Mouse (Mus musculus): ENCODE results near the gene Gm281. TPM values are rescaled to one million over a fixed set of nuclear protein-coding genes. Genes with fewer than 3 reads are reported as not detected.
A peak's percentile ranks its signal among the peaks of the same experiment; 100 is the strongest.
"Not testable (repeated sequence)": the region's sequence is repeated elsewhere in the genome, so short reads cannot be mapped to it uniquely, and the experiment has no call there.

The Gm281 gene
- polyA plus RNA-seq (2015; fragmentation: Nextera tagmentation; extraction: Ambion mirVana) = 0.05 TPM in 1 of 2 replicates, not detected in the other

GRCm38 (mm10) chr14:13914387-13915082, at the start of gene Gm281:
Gene Gm281 (minus strand): TSS chr14:13914478.
- no peaks in the 10 kb centered on the region for H3K36me3 ChIP-seq (ENCODE audit: control insufficient read depth, insufficient read depth, low read length)
- no peak; the same call in 1 of the 2 replicates for ATAC-seq
- 60% methylated on average over 1 of the region's 1 CpGs for WGBS

GRCm38 (mm10) chr14:13963527-13963926, 49.2 kb upstream of the Gm281 start:
- no peak overlapping the region for H3K4me2 ChIP-seq (ENCODE audit: low read length)
- H3K9ac ChIP-seq (ENCODE audit: low read depth, low read length) = no peak overlapping the region
- no peaks in the 10 kb centered on the region for H3K36me3 ChIP-seq (ENCODE audit: control insufficient read depth, insufficient read depth, low read length)
- peaks cover 15% of the 10 kb centered on the region for H3K4me1 ChIP-seq (ENCODE audit: control insufficient read depth, insufficient read depth, low read depth, low read length)
- no peaks in the 10 kb centered on the region for H3K27me3 ChIP-seq (replicated peaks; ENCODE audit: control insufficient read depth, insufficient read depth, low read length)
- ATAC-seq = no peak
- H3K4me3 ChIP-seq (ENCODE audit: low read length) = no peak overlapping the region
- no peak overlapping the region for H3K27ac ChIP-seq (ENCODE audit: low read depth, low read length)
- 97% methylated on average over 1 of the region's 1 CpGs for WGBS
- no peaks in the 10 kb centered on the region for H3K9me3 ChIP-seq (ENCODE audit: control insufficient read depth, low read length)

More at GRCm38 (mm10) chr14:13914387-13915082, at the start of gene Gm281:
- no peak within 1 kb of the TSS for H3K4me2 ChIP-seq (ENCODE audit: low read length)
- H3K27me3 ChIP-seq (replicated peaks; ENCODE audit: control insufficient read depth, insufficient read depth, low read length) = no peaks in the 10 kb centered on the region
- no peaks in the 10 kb centered on the region for H3K9me3 ChIP-seq (ENCODE audit: control insufficient read depth, low read length)
- H3K4me3 ChIP-seq (ENCODE audit: low read length) = no peak within 1 kb of the TSS
- no peak within 1 kb of the TSS for H3K27ac ChIP-seq (ENCODE audit: low read depth, low read length)
- H3K4me1 ChIP-seq (ENCODE audit: control insufficient read depth, insufficient read depth, low read depth, low read length) = no peaks in the 10 kb centered on the region
- no peak within 1 kb of the TSS for H3K9ac ChIP-seq (ENCODE audit: low read depth, low read length)

DNA sequence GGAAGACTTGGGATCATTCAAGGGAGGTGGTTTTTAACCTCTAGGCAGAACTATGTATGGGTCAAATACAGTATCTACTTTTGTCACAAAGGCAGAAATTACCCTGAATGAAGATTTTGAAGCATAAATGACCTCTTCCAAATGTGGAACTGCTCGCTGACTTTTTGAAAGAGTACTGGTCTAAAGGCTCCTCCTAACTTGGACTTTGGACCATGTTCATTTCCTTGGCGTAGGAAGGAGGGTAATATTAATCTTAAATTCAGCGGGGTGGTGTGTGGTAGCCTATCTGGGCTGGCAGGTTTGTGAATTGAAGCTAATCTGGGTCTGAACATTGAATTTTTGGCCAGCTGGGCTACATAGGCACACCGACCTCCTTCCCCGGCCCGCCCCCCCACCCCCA, 48.2 kb upstream of the Gm281 start:
- Histone ChIP-seq H3K4me2 (ENCODE audit: low read length) (no peak overlapping the region), H3K36me3 (ENCODE audit: control insufficient read depth, insufficient read depth, low read length) (no peaks in the 10 kb centered on the region), H3K9me3 (ENCODE audit: control insufficient read depth, low read length) (no peaks in the 10 kb centered on the region), H3K27ac (ENCODE audit: low read depth, low read length) (no peak overlapping the region), H3K27me3 (replicated peaks; ENCODE audit: control insufficient read depth, insufficient read depth, low read length) (no peaks in the 10 kb centered on the region), H3K4me1 (ENCODE audit: control insufficient read depth, insufficient read depth, low read depth, low read length) (peaks cover 19% of the 10 kb centered on the region), H3K9ac (ENCODE audit: low read depth, low read length) (no peak overlapping the region), H3K4me3 (ENCODE audit: low read length) (no peak overlapping the region)
- WGBS = 92% methylated on average over 6 of the region's 6 CpGs
- no peak for ATAC-seq

DNA sequence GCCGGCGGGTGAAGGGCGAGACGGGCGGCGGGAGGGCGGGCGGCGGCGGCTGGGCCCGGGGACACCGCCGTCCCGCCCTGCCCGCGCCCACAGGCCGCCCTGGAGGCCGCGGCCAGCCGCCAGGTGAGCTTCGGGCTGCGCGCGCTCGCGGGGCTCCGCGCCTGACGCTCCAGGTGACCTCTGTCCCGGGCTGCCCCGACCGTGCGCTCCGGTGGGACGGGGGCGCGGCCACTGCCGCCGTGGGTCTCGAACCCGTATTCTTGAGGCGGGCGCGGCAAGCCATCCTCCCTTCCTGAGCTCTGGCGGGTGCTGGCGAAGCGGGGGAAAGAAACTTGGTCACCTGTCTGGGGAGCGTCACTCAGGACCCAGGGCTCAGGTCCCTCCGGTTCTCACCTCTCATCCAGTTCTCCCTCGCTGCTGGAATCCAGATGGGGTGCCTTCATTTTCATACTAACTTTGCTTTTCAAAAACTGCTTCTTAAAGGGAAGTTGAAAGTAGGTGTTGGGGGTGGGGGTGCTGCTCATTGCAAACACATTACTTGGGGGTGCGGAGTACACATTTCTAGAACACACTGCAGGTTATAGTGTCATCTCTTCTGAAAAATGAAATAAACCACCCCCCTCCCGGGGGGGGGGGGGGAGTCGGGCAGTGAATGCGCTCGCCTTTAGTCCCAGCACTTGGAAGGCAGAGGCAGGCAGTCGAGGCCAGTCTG, 47.3 kb upstream of the Gm281 start, which contains the start of the genes Atxn7 and Thoc7:
Gene Atxn7 (plus strand): TSS at position 40 of the 712 bp plus-strand sequence.
Gene Thoc7 (minus strand): TSS at position 452 of the 712 bp plus-strand sequence.
- Histone ChIP-seq H3K27ac (ENCODE audit: low read depth, low read length) (peak within 1 kb of the TSS; percentile 86), H3K9ac (ENCODE audit: low read depth, low read length) (peak within 1 kb of the TSS; percentile 100), H3K4me3 (ENCODE audit: low read length) (peak within 1 kb of the TSS; percentile 98), H3K4me2 (ENCODE audit: low read length) (peak within 1 kb of the TSS; percentile 78), H3K4me1 (ENCODE audit: control insufficient read depth, insufficient read depth, low read depth, low read length) (peaks cover 19% of the 10 kb centered on the region), H3K36me3 (ENCODE audit: control insufficient read depth, insufficient read depth, low read length) (no peaks in the 10 kb centered on the region), H3K9me3 (ENCODE audit: control insufficient read depth, low read length) (no peaks in the 10 kb centered on the region), H3K27me3 (replicated peaks; ENCODE audit: control insufficient read depth, insufficient read depth, low read length) (no peaks in the 10 kb centered on the region)
- 3% methylated on average over 44 of the region's 56 CpGs for WGBS
- peak; percentile 66 for ATAC-seq

DNA sequence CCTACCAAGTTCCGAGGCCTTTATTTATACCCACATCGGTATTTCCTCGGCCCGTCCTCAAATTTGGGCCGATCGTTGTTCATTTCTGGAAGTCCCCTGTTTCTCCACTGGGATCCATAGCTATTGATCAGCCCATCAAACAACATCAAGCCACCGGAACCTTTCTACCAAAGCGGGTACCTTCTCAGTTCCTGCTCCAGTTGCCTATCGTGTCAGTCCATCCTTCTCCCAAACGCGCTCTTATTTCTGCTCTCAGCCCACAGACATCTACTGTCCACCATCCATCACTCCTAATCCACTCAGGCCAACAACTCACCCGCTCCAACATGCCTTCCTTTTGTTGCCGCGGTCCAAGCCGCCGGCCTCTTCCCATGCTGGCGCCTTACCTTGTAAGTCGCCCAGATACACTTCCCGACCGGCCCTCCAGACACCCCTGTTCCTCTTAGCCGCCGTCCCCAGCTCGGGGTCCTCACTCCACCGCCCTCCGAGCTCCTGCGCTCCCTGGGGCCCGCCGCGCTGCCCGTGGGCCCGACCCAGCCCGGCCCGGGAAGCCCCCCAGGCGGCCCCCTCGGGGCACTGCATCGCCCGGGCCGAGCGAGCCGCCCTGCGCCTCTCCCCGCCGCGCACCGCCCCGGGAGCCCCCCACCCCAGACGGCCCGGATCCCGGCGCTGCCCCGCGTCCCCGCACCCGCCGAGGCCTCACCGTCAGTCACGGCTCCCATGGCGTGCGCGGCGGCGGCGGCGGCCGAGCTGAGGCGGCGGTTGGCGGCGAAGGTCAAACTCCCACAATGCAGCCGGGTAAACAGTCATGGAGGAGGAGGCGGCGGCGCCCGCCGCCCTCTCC, 46.4 kb upstream of the Gm281 start:
- Histone ChIP-seq H3K4me3 (ENCODE audit: low read length) (peak overlapping the region; percentile 98), H3K27ac (ENCODE audit: low read depth, low read length) (peak overlapping the region; percentile 86), H3K9me3 (ENCODE audit: control insufficient read depth, low read length) (no peaks in the 10 kb centered on the region), H3K4me1 (ENCODE audit: control insufficient read depth, insufficient read depth, low read depth, low read length) (peaks cover 19% of the 10 kb centered on the region), H3K27me3 (replicated peaks; ENCODE audit: control insufficient read depth, insufficient read depth, low read length) (no peaks in the 10 kb centered on the region), H3K9ac (ENCODE audit: low read depth, low read length) (peak overlapping the region; percentile 100), H3K4me2 (ENCODE audit: low read length) (peak overlapping the region; percentile 78), H3K36me3 (ENCODE audit: control insufficient read depth, insufficient read depth, low read length) (no peaks in the 10 kb centered on the region)
- ATAC-seq = peak; percentile 88
- WGBS = under 1% methylated on average over 63 of the region's 75 CpGs

- WGBS = 0% methylated on average over 9 of the region's 9 CpGs
Observed at GRCm38 (mm10) chr14:13960079-13960478, 45.8 kb upstream of the Gm281 start.

DNA sequence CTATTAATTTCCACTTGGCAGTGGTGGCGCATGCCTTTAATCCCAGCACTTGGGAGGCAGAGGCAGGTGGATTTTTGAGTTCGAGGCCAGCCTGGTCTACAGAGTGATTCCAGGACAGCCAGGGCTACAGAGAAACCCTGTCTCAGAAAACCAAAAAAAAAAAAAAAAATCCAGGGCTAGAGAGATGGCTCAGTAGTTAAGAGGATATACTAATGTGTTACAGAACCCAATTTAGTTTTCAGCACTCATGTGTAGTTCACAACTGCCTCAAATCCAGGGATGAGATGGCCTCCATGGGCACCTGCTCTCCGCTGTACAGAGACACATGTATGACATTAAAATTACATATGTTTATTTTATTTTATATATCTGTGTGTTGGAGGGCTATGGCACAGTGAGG, 37.9 kb upstream of the Gm281 start:
- not testable (repeated sequence) for ATAC-seq; H3K27me3 ChIP-seq (replicated peaks; ENCODE audit: control insufficient read depth, insufficient read depth, low read length); H3K4me2 ChIP-seq (ENCODE audit: low read length); H3K4me3 ChIP-seq (ENCODE audit: low read length); H3K27ac ChIP-seq (ENCODE audit: low read depth, low read length); H3K9me3 ChIP-seq (ENCODE audit: control insufficient read depth, low read length); H3K4me1 ChIP-seq (ENCODE audit: control insufficient read depth, insufficient read depth, low read depth, low read length); H3K9ac ChIP-seq (ENCODE audit: low read depth, low read length)
- WGBS = 94% methylated on average over 3 of the region's 3 CpGs
- peaks cover 22% of the 10 kb centered on the region for H3K36me3 ChIP-seq (ENCODE audit: control insufficient read depth, insufficient read depth, low read length)

More at GRCm38 (mm10) chr14:13960079-13960478, 45.8 kb upstream of the Gm281 start:
- Histone ChIP-seq H3K4me3 (ENCODE audit: low read length) (peak overlapping the region; percentile 98), H3K4me1 (ENCODE audit: control insufficient read depth, insufficient read depth, low read depth, low read length) (peaks cover 19% of the 10 kb centered on the region), H3K27ac (ENCODE audit: low read depth, low read length) (peak overlapping the region; percentile 86), H3K4me2 (ENCODE audit: low read length) (peak overlapping the region; percentile 78), H3K9ac (ENCODE audit: low read depth, low read length) (peak overlapping the region; percentile 100), H3K9me3 (ENCODE audit: control insufficient read depth, low read length) (no peaks in the 10 kb centered on the region), H3K27me3 (replicated peaks; ENCODE audit: control insufficient read depth, insufficient read depth, low read length) (no peaks in the 10 kb centered on the region), H3K36me3 (ENCODE audit: control insufficient read depth, insufficient read depth, low read length) (no peaks in the 10 kb centered on the region)
- peak; percentile 46 for ATAC-seq

DNA sequence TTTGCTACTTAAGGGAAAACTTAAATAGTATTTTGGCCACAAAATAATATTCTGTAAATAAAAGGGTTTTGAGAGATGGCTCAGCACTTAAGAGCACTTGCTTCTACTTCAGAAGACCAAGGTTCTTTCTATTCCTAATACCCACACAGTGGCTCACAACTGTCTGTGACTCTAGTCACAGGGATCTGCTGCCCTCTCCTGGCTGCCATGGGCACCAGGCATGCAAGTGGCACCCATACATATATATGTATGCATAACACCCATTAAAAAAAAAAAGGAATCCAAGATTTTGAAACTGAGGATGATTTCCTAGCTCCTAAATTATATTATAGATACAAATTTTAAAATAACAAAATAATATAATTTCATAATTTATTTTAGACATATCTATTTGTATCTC, 36.1 kb upstream of the Gm281 start:
- peak; percentile 69; the same call in 1 of the 2 replicates for ATAC-seq
- Histone ChIP-seq H3K4me3 (ENCODE audit: low read length) (no peak overlapping the region), H3K4me2 (ENCODE audit: low read length) (no peak overlapping the region), H3K9ac (ENCODE audit: low read depth, low read length) (no peak overlapping the region), H3K9me3 (ENCODE audit: control insufficient read depth, low read length) (no peaks in the 10 kb centered on the region), H3K4me1 (ENCODE audit: control insufficient read depth, insufficient read depth, low read depth, low read length) (no peaks in the 10 kb centered on the region), H3K27ac (ENCODE audit: low read depth, low read length) (no peak overlapping the region), H3K27me3 (replicated peaks; ENCODE audit: control insufficient read depth, insufficient read depth, low read length) (no peaks in the 10 kb centered on the region), H3K36me3 (ENCODE audit: control insufficient read depth, insufficient read depth, low read length) (peaks cover 22% of the 10 kb centered on the region)
